Mouse (Mus musculus): ENCODE measurements around the gene Kcnk6. TPM values are rescaled to one million over a fixed set of nuclear protein-coding genes. Genes with fewer than 3 reads are reported as not detected.

The Kcnk6 gene
- 1.7 TPM for polyA plus RNA-seq (2014; fragmentation: Illumina TruSeq; extraction: RNeasy Lipid Tissue Mini Kit (QIAGEN cat#74804); ENCODE audit: low read depth, low replicate concordance)

GRCm38 (mm10) chr7:29232247-29233013 lies at the start of gene Kcnk6:
Gene Kcnk6, minus strand, starts transcription at chr7:29232515.

GRCm38 (mm10) chr7:29281201-29282073 lies 49.1 kb upstream of the Kcnk6 start, which contains the start of gene Spint2:
Gene Spint2, minus strand, starts transcription at chr7:29281912.

GRCm38 (mm10) chr7:29248261-29248841 lies 16.0 kb upstream of the Kcnk6 start, which contains the start of gene 2200002D01Rik:
Gene 2200002D01Rik, minus strand, starts transcription at chr7:29248466.

GRCm38 (mm10) chr7:29238019-29238967 lies 6.0 kb upstream of the Kcnk6 start, which contains the start of gene Yif1b:
Gene Yif1b, plus strand, starts transcription at chr7:29238329.

GRCm38 (mm10) chr7:29213675-29214082 lies 18.6 kb downstream of the Kcnk6 start, which contains the start of gene Catsperg1:
Gene Catsperg1, minus strand, starts transcription at chr7:29214035.

GRCm38 (mm10) chr7:29180077-29180853 lies 52.0 kb downstream of the Kcnk6 start, which contains the start of gene Psmd8:
Gene Psmd8, minus strand, starts transcription at chr7:29180701.

Other genes starting within 250 kb of the Kcnk6 start
- not detected for gene Ryr1, start 107.3 kb downstream of the Kcnk6 start, polyA plus RNA-seq (2014; fragmentation: Illumina TruSeq; extraction: RNeasy Lipid Tissue Mini Kit (QIAGEN cat#74804); ENCODE audit: low read depth, low replicate concordance)
- gene Rasgrp4, start 97.7 kb downstream of the Kcnk6 start, polyA plus RNA-seq (2014; fragmentation: Illumina TruSeq; extraction: RNeasy Lipid Tissue Mini Kit (QIAGEN cat#74804); ENCODE audit: low read depth, low replicate concordance): 0.11 TPM
- 2.1 TPM for gene Fam98c, start 76.3 kb downstream of the Kcnk6 start, polyA plus RNA-seq (2014; fragmentation: Illumina TruSeq; extraction: RNeasy Lipid Tissue Mini Kit (QIAGEN cat#74804); ENCODE audit: low read depth, low replicate concordance)
- gene Ggn, start 62.3 kb downstream of the Kcnk6 start, polyA plus RNA-seq (2014; fragmentation: Illumina TruSeq; extraction: RNeasy Lipid Tissue Mini Kit (QIAGEN cat#74804); ENCODE audit: low read depth, low replicate concordance): not detected
- gene Spred3, start 62.1 kb downstream of the Kcnk6 start, polyA plus RNA-seq (2014; fragmentation: Illumina TruSeq; extraction: RNeasy Lipid Tissue Mini Kit (QIAGEN cat#74804); ENCODE audit: low read depth, low replicate concordance): 0.66 TPM
- gene Psmd8, start 51.8 kb downstream of the Kcnk6 start, polyA plus RNA-seq (2014; fragmentation: Illumina TruSeq; extraction: RNeasy Lipid Tissue Mini Kit (QIAGEN cat#74804); ENCODE audit: low read depth, low replicate concordance): 69.6 TPM
- not detected for gene Catsperg1, start 18.5 kb downstream of the Kcnk6 start, polyA plus RNA-seq (2014; fragmentation: Illumina TruSeq; extraction: RNeasy Lipid Tissue Mini Kit (QIAGEN cat#74804); ENCODE audit: low read depth, low replicate concordance)
- 1.0 TPM for gene Yif1b, start 5.8 kb upstream of the Kcnk6 start, polyA plus RNA-seq (2014; fragmentation: Illumina TruSeq; extraction: RNeasy Lipid Tissue Mini Kit (QIAGEN cat#74804); ENCODE audit: low read depth, low replicate concordance)
- gene 2200002D01Rik, start 16.0 kb upstream of the Kcnk6 start, polyA plus RNA-seq (2014; fragmentation: Illumina TruSeq; extraction: RNeasy Lipid Tissue Mini Kit (QIAGEN cat#74804); ENCODE audit: low read depth, low replicate concordance): 4.4 TPM
- 13.1 TPM for gene Spint2, start 49.4 kb upstream of the Kcnk6 start, polyA plus RNA-seq (2014; fragmentation: Illumina TruSeq; extraction: RNeasy Lipid Tissue Mini Kit (QIAGEN cat#74804); ENCODE audit: low read depth, low replicate concordance)
- not detected for gene Ppp1r14a, start 56.8 kb upstream of the Kcnk6 start, polyA plus RNA-seq (2014; fragmentation: Illumina TruSeq; extraction: RNeasy Lipid Tissue Mini Kit (QIAGEN cat#74804); ENCODE audit: low read depth, low replicate concordance)
- gene Dpf1, start 71.4 kb upstream of the Kcnk6 start, polyA plus RNA-seq (2014; fragmentation: Illumina TruSeq; extraction: RNeasy Lipid Tissue Mini Kit (QIAGEN cat#74804); ENCODE audit: low read depth, low replicate concordance): not detected